Mouse (Mus musculus) liver, embryonic 12.5 days (tissue): Measurements from ENCODE around the gene Sin3a. TPM values are rescaled to one million over a fixed set of nuclear protein-coding genes. Genes with fewer than 3 reads are reported as not detected.

ENCODE experiments used
- ATAC-seq: fragments of 200-750 bp; cut with Nextera tagmentation; 2 replicates; pipeline ENCODE4 v1.8.0; 2017; ENCODE audit warnings: moderate number of reproducible peaks, mild to moderate bottlenecking, moderate library complexity
- H3K27ac ChIP-seq: fragments of 300-500 bp; sonication (generic); 2 replicates; pipeline ENCODE4 v1.5.1; 2016; ENCODE audit warnings: mild to moderate bottlenecking
- H3K27me3 ChIP-seq: fragments of 300-500 bp; sonication (generic); replicated peaks from 2 replicates; pipeline ENCODE4 v1.6.1; 2016; ENCODE audit warnings: mild to moderate bottlenecking, moderate library complexity
- H3K36me3 ChIP-seq: fragments of 300-500 bp; sonication (generic); 2 replicates; pipeline ENCODE4 v1.6.1; 2016; ENCODE audit warnings: mild to moderate bottlenecking, moderate library complexity
- H3K4me1 ChIP-seq: fragments of 300-500 bp; sonication (generic); 2 replicates; pipeline ENCODE4 v1.6.1; 2016
- H3K4me2 ChIP-seq: fragments of 300-500 bp; sonication (generic); 2 replicates; pipeline ENCODE4 v1.6.1; 2016; ENCODE audit warnings: mild to moderate bottlenecking, moderate library complexity
- H3K4me3 ChIP-seq: fragments of 300-500 bp; sonication (generic); 2 replicates; pipeline ENCODE4 v1.5.1; 2016; ENCODE audit warnings: mild to moderate bottlenecking, moderate library complexity
- H3K9ac ChIP-seq: fragments of 300-500 bp; sonication (generic); 2 replicates; pipeline ENCODE4 v1.6.1; 2016; ENCODE audit warnings: mild to moderate bottlenecking, moderate library complexity
- H3K9me3 ChIP-seq: fragments of 300-500 bp; sonication (generic); replicated peaks from 2 replicates; pipeline ENCODE4 v1.6.1; 2016; ENCODE audit warnings: mild to moderate bottlenecking, moderate library complexity
- WGBS: fragments of 180-500 bp; shearing (Covaris S2); methylation state at CpG from one replicate; pipeline ENCODE4 v1.1.7; 2016; ENCODE audit not compliant: insufficient replicate concordance; 5-methylcytosine and 5-hydroxymethylcytosine counted together
- polyA plus RNA-seq: library from polyadenylated mRNA; unstranded; fragments of >200 nt; fragmentation: Nextera tagmentation; extraction: Ambion mirVana; gene quantifications from 2 replicates; pipeline ENCODE4 v1.2.1, GENCODE M21; 2016

Gene Sin3a
- polyA plus RNA-seq, 1 experiment from 2014 or later, result 20.5 TPM

DNA sequence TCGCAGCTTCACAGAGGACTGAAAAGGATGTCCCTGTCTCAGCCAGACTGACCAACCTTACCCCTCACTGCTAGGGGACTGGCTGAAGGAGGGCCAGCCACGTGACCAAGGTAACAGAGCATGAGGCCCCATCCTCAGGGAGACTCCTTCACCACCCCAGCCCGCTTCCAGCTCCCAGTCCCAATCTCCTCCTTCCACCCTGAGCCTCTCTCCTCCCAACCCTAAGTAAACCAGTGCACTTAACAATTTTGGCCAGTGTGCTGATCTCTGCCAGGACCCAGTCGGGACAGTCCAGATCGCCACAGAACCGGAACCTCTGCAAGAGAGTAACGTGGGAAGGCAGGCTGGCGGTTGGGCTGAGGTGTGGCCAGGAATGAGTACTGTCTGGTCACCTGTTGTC lies 85.0 kb downstream of the Sin3a start:
- Histone ChIP-seq H3K4me2 (peak overlapping the region; percentile 87), H3K9me3 (no peaks in the 10 kb centered on the region), H3K27me3 (no peaks in the 10 kb centered on the region), H3K9ac (no peak overlapping the region), H3K4me3 (peak overlapping the region; percentile 84; the same call in 1 of the 2 replicates), H3K36me3 (peaks cover 20% of the 10 kb centered on the region), H3K27ac (no peak overlapping the region), H3K4me1 (peaks cover 17% of the 10 kb centered on the region)
- WGBS, result 80% methylated on average over 8 of the region's 8 CpGs
- ATAC-seq, result no peak

DNA sequence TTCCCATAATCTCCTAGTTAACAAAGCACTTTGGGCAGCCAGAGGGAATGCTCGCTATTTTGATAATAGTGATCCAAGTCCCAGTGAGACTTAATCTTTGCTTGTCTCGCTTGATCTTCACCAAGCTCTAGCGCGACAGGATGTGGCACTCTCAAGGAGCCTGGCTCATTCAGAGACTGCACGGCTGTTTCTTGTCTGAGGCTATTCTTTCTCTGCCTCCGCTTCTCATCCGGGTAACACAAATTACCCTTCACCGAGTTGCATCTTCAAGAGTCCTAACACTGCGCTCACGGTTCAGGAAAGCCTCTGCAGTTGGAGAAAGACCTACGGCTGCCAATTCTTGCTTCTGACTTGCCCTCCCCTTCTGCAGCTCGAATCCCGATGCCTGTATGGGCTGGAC lies 85.7 kb downstream of the Sin3a start:
- Histone ChIP-seq H3K9me3 (no peaks in the 10 kb centered on the region), H3K9ac (peak overlapping the region; percentile 78), H3K36me3 (peaks cover 20% of the 10 kb centered on the region), H3K27me3 (no peaks in the 10 kb centered on the region), H3K4me2 (peak overlapping the region; percentile 87), H3K4me1 (peaks cover 17% of the 10 kb centered on the region), H3K27ac (no peak overlapping the region), H3K4me3 (peak overlapping the region; percentile 84)
- 22% methylated on average over 13 of the region's 13 CpGs for WGBS
- ATAC-seq, result no peak

DNA sequence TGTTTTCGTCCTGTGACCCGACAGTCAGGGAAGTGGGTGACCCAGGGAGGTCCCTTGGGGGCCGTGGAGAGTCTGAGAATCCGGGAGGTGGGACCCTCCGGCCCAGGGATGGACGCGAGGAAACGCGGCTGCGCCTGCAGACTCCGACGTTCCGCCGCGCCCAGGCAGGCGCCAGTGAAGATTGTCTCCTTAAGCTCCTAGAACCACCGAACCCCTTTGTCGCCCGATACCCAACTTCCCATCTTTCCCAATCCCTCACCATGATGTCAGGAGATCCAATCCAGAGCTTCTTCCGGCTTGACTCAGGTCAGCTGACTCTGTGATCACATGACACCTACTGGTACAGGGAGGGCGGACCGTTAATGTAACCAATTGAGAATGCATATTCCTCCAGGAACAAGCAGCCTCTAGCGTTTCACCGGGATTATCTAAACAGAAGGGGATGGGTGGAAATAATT lies 86.2 kb downstream of the Sin3a start, which contains the start of gene Commd4:
Commd4 (minus strand) TSS at position 319 of the 458 bp plus-strand sequence.
- Histone ChIP-seq H3K4me3 (peak within 1 kb of the TSS; percentile 84), H3K4me1 (peaks cover 17% of the 10 kb centered on the region), H3K36me3 (peaks cover 20% of the 10 kb centered on the region), H3K27ac (peak within 1 kb of the TSS; percentile 50; the same call in 1 of the 2 replicates), H3K9ac (peak within 1 kb of the TSS; percentile 78), H3K9me3 (no peaks in the 10 kb centered on the region), H3K4me2 (peak within 1 kb of the TSS; percentile 87), H3K27me3 (no peaks in the 10 kb centered on the region)
- under 1% methylated on average over 24 of the region's 24 CpGs for WGBS
- ATAC-seq, result peak; percentile 80

DNA sequence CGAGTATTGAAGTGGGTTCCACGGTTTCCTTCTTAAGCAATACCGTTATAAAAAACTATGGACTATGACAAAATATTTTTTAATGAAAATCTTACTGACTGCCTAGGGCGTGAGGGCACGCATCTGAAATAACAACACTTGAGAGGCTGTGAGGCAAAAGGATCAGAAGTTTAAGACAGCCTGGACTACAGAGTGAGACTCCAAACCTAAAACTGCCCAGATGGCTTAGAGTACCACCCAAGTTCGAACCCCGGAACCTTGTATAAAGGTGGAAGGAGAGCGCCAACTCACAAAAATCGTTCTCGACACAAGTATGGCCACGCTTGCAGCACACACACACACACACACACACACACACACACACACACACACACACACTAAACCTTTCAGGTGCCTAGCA lies 86.7 kb downstream of the Sin3a start:
- Histone ChIP-seq H3K27me3 (0 out of 2 replicates have a peak, but pooled peaks cover under 1% of the 10 kb centered on the region), H3K4me1 (peaks cover 17% of the 10 kb centered on the region), H3K27ac (no peak overlapping the region; the same call in 1 of the 2 replicates), H3K4me2 (peak overlapping the region; percentile 87), H3K4me3 (peak overlapping the region; percentile 84), H3K36me3 (peaks cover 20% of the 10 kb centered on the region), H3K9ac (peak overlapping the region; percentile 78), H3K9me3 (no peaks in the 10 kb centered on the region)
- WGBS, result 34% methylated on average over 11 of the region's 11 CpGs
- no peak for ATAC-seq

DNA sequence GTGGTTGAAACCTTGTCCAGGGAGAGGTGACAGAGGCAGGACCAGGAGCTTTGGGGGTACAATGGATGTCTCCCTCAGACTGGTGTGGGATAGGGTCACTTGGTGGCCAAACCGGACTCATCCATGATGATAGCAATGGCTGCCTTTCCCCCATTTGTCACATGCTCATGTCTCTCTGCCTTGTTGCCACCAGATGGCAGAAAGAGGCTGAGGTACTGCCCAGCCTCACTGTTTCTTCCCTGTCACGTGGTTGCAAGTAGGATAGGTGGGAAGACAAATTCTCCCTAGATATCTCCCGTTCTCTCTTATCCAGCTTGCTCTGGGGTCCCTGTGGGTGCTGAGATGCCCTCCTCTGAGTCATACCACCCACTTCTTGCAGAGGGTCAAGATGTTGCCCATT lies 90.7 kb downstream of the Sin3a start:
- no peak overlapping the region for H3K27ac ChIP-seq
- peaks cover 10% of the 10 kb centered on the region for H3K4me1 ChIP-seq
- no peaks in the 10 kb centered on the region for H3K36me3 ChIP-seq
- ATAC-seq, result no peak
- H3K4me2 ChIP-seq, result no peak overlapping the region
- H3K27me3 ChIP-seq, result 0 out of 2 replicates have a peak, but pooled peaks cover 4% of the 10 kb centered on the region
- H3K9me3 ChIP-seq, result no peaks in the 10 kb centered on the region
- peak overlapping the region; percentile 3; the same call in 1 of the 2 replicates for H3K9ac ChIP-seq
- 13% methylated on average over 3 of the region's 3 CpGs for WGBS
- no peak overlapping the region for H3K4me3 ChIP-seq

DNA sequence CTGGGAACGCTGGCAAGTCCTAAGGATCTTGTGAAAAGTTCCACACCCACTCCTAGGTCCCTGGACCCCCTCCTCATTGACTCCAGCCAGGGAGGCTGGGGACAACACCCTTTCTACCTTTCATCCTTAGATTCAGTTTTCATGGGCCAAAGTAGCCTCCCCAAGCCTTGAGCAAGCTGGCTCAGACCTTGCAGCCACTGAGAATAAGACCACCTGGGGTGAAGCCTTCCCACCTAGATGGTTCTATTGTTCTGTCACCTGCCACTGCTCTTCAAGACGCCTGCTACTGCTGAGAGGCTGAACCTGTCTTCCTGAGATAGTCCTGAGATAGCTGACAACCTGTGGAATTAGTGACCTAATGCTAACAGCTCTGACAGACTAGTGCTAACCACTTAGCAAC lies 91.3 kb downstream of the Sin3a start:
- Histone ChIP-seq H3K4me1 (peaks cover 6% of the 10 kb centered on the region), H3K4me2 (no peak overlapping the region), H3K36me3 (no peaks in the 10 kb centered on the region), H3K27ac (no peak overlapping the region), H3K9ac (peak overlapping the region; percentile 3; the same call in 1 of the 2 replicates), H3K9me3 (no peaks in the 10 kb centered on the region), H3K4me3 (no peak overlapping the region), H3K27me3 (0 out of 2 replicates have a peak, but pooled peaks cover 4% of the 10 kb centered on the region)
- no peak for ATAC-seq
- 36% methylated on average over 2 of the region's 2 CpGs for WGBS

DNA sequence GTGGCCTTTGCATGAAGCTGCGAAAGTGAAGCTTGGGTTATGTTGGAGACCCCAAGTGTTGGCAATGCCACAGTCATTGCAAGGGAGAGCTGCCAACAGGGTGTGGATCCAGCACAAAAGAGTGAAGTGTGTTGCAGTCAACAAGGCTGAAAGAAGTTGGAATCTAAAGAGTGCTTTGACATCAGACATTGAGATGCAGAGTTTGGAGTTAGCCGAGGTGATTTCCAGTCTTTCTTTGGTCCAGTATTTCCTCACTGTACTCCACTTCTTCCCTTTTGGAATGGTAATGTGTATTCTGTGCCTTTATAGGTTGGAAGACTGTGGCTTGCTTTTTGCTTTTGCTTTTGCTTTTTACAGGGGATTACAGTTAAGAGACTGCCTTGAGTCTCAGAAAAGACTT lies 94.3 kb downstream of the Sin3a start:
- no peaks in the 10 kb centered on the region for H3K4me1 ChIP-seq
- WGBS, result 75% methylated on average over 2 of the region's 2 CpGs
- 0 out of 2 replicates have a peak, but pooled peaks cover 4% of the 10 kb centered on the region for H3K27me3 ChIP-seq
- H3K27ac ChIP-seq, result no peak overlapping the region
- H3K9ac ChIP-seq, result no peak overlapping the region
- H3K4me3 ChIP-seq, result no peak overlapping the region
- H3K9me3 ChIP-seq, result no peaks in the 10 kb centered on the region
- ATAC-seq, result no peak
- no peak overlapping the region for H3K4me2 ChIP-seq
- no peaks in the 10 kb centered on the region for H3K36me3 ChIP-seq

DNA sequence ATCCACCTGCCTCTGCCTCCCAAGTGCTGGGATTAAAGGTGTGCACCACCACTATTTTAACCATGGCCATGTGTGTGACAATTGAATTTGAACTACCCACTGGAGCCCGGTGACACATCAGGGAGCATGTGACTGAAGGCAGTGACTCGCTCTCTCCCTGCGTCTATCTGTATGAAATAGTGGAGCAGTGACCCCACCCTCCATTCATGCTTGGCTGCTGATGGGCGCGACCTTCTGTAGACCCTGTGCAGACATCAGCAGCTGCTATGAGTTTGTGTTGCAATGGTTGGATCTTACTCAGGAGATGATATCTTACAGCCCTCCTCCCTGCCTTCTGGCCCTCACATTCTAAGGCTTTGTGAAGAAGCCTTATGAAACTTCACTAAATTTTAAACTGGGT lies 96.6 kb downstream of the Sin3a start:
- 63% methylated on average over 5 of the region's 5 CpGs for WGBS
- no peaks in the 10 kb centered on the region for H3K9me3 ChIP-seq
- H3K4me2 ChIP-seq, result no peak overlapping the region
- H3K27ac ChIP-seq, result no peak overlapping the region
- 0 out of 2 replicates have a peak, but pooled peaks cover 4% of the 10 kb centered on the region for H3K27me3 ChIP-seq
- H3K4me3 ChIP-seq, result no peak overlapping the region
- no peak for ATAC-seq
- H3K4me1 ChIP-seq, result no peaks in the 10 kb centered on the region
- H3K9ac ChIP-seq, result no peak overlapping the region
- no peaks in the 10 kb centered on the region for H3K36me3 ChIP-seq

Other genes starting within 250 kb of the Sin3a start
- not detected in 2 replicates for gene Odf3l1, start 207.4 kb upstream of the Sin3a start, polyA plus RNA-seq
- gene Cspg4, start 207.0 kb upstream of the Sin3a start, polyA plus RNA-seq, result 0.62 and 0.63 TPM in 2 replicates
- gene Snx33, start 143.7 kb upstream of the Sin3a start, polyA plus RNA-seq, result 1.8 and 2.2 TPM in 2 replicates
- 71.1 and 76.1 TPM in 2 replicates for gene Imp3, start 134.6 kb upstream of the Sin3a start, polyA plus RNA-seq
- 13.2 and 13.6 TPM in 2 replicates for gene Snupn, start 121.2 kb upstream of the Sin3a start, polyA plus RNA-seq
- 7.4 and 8.0 TPM in 2 replicates for gene Ptpn9, start 77.1 kb upstream of the Sin3a start, polyA plus RNA-seq
- gene Man2c1, start 58.6 kb downstream of the Sin3a start, polyA plus RNA-seq, result 31.5 and 35.4 TPM in 2 replicates
- gene Neil1, start 76.3 kb downstream of the Sin3a start, polyA plus RNA-seq, result 2.2 and 2.5 TPM in 2 replicates
- 62.8 and 64.2 TPM in 2 replicates for gene Commd4, start 86.3 kb downstream of the Sin3a start, polyA plus RNA-seq
- not detected in 2 replicates for gene Trcg1, start 164.5 kb downstream of the Sin3a start, polyA plus RNA-seq
- gene 1700017B05Rik, start 190.6 kb downstream of the Sin3a start, polyA plus RNA-seq, result 22.2 and 23.4 TPM in 2 replicates